ENCODE assay signal across 21 mouse cellular contexts in genomic region chr4:132138640-132139039, GRCm38 (mm10). TPM values are rescaled to one million over a fixed set of nuclear protein-coding genes. Genes with fewer than 3 reads are reported as not detected.
DNase-seq lines count a peak whose midpoint lies in the region; ATAC-seq and TF ChIP-seq lines count a peak whose summit lies in the region.
"Had no signal": no experiment of that assay in that cellular context is flagged by ENCODE, and none has a peak within 500 bp of the region (broad histone marks: within the 10 kb centered on the region; RNA-seq: fewer than 3 reads in every experiment).

No protein-coding gene starts in this region.

- H3K4me2 ChIP-seq in hindbrain, postnatal 0 days (ENCODE audit: low read depth, low read length), result no peak overlapping the region
- H3K4me2 ChIP-seq: forebrain, embryonic 15.5 days; heart, embryonic 13.5 days; hindbrain, embryonic 12.5 days had no signal

- H3K9me3 ChIP-seq in E14TG2a.4 (ENCODE audit: low read length), result no peaks in the 10 kb centered on the region
- H3K9me3 ChIP-seq in hindbrain, postnatal 0 days (ENCODE audit: low read length), result no peaks in the 10 kb centered on the region
- H3K9me3 ChIP-seq: embryonic facial prominence, embryonic 10.5 days; forebrain, embryonic 15.5 days; heart, embryonic 13.5 days; hindbrain, embryonic 12.5 days had no signal

- 95% methylated on average over 2 of the region's 2 CpGs for WGBS in hindbrain, postnatal 0 days

- intact Hi-C loops in gastrocnemius, adult 2 months (cut with DNase I), result no loop called here
- intact Hi-C loops in gastrocnemius, postnatal 14 days (cut with DNase I; ENCODE audit: low total_unique reads), result no loop called here
- intact Hi-C loops in left cerebral cortex, adult 2 months (cut with DNase I), result no loop called here

- no peak overlapping the region for H3K9ac ChIP-seq in hindbrain, postnatal 0 days (replicated peaks; ENCODE audit: low read length)
- H3K9ac ChIP-seq: forebrain, embryonic 15.5 days; heart, embryonic 13.5 days; hindbrain, embryonic 12.5 days had no signal

- H3K4me1 ChIP-seq in E14TG2a.4 (replicated peaks; ENCODE audit: low read depth, low read length), result peaks cover 40% of the 10 kb centered on the region
- no peaks in the 10 kb centered on the region for H3K4me1 ChIP-seq in hindbrain, postnatal 0 days (ENCODE audit: insufficient read depth, low read length)
- H3K4me1 ChIP-seq: forebrain, embryonic 15.5 days; heart, embryonic 13.5 days had no signal

- no peak for DNase-seq in gastrocnemius, adult 2 months
- DNase-seq in gastrocnemius, postnatal 14 days, result no peak
- no peak for DNase-seq in left cerebral cortex, adult 2 months (ENCODE audit: extremely low spot score in 1 of 2, low spot score in 2 of 2)
- no peak for DNase-seq in left cerebral cortex, adult 11 months (ENCODE audit: low spot score)
- DNase-seq in ZHBTc4 (ENCODE audit: low read depth, low spot score), result peak; percentile 68
- DNase-seq in hindbrain, postnatal 0 days (ENCODE audit: low spot score), result no peak
- no peak for DNase-seq in gastrocnemius, postnatal 4 days (ENCODE audit: low spot score in 2 of 2)
- DNase-seq: adrenal gland, postnatal 10 days; cerebellum, adult 11-12 months; cerebellum, adult 9-11 months; cerebellum, postnatal 36 days; gastrocnemius, postnatal 10 days; heart, postnatal 4 days; kidney, adult 2 months had no signal

- no peak overlapping the region for H3K4me3 ChIP-seq in gastrocnemius, adult 2 months
- no peak overlapping the region for H3K4me3 ChIP-seq in left cerebral cortex, adult 2 months
- H3K4me3 ChIP-seq in E14TG2a.4 (replicated peaks; ENCODE audit: low read length), result no peak overlapping the region
- no peak overlapping the region for H3K4me3 ChIP-seq in hindbrain, postnatal 0 days (ENCODE audit: low read length)
- H3K4me3 ChIP-seq: embryonic facial prominence, embryonic 10.5 days; forebrain, embryonic 15.5 days; heart, embryonic 13.5 days; hindbrain, embryonic 12.5 days had no signal

- peak; percentile 30 for TF ChIP-seq CTCF in gastrocnemius, adult 2 months (IDR thresholded peaks at IDR 0.05)
- peak; percentile 25 for TF ChIP-seq CTCF in left cerebral cortex, adult 2 months (IDR thresholded peaks at IDR 0.05)
- TF ChIP-seq CTCF in E14TG2a.4 (conservative IDR thresholded peaks at IDR 0.05; ENCODE audit: low read length), result peak; percentile 94
- no peak for TF ChIP-seq CTCF in hindbrain, postnatal 0 days (IDR thresholded peaks at IDR 0.05; ENCODE audit: low read depth)

- H3K27ac ChIP-seq in gastrocnemius, adult 2 months, result no peak overlapping the region
- H3K27ac ChIP-seq in left cerebral cortex, adult 2 months, result no peak overlapping the region
- H3K27ac ChIP-seq in hindbrain, postnatal 0 days, result no peak overlapping the region
- H3K27ac ChIP-seq: embryonic facial prominence, embryonic 10.5 days; forebrain, embryonic 15.5 days; heart, embryonic 13.5 days; hindbrain, embryonic 12.5 days had no signal

- ATAC-seq in hindbrain, postnatal 0 days, result no peak
- ATAC-seq: forebrain, embryonic 15.5 days; hindbrain, embryonic 16.5 days had no signal

- peaks cover 42% of the 10 kb centered on the region for H3K27me3 ChIP-seq in E14TG2a.4 (ENCODE audit: insufficient read depth, low read length)
- H3K27me3 ChIP-seq in hindbrain, postnatal 0 days (ENCODE audit: insufficient read depth, low read length), result peaks cover 13% of the 10 kb centered on the region

- no peaks in the 10 kb centered on the region for H3K36me3 ChIP-seq in E14TG2a.4 (ENCODE audit: insufficient read depth, low read length)
- no peaks in the 10 kb centered on the region for H3K36me3 ChIP-seq in hindbrain, postnatal 0 days (ENCODE audit: insufficient read depth, low read length)
- H3K36me3 ChIP-seq: embryonic facial prominence, embryonic 10.5 days; forebrain, embryonic 15.5 days; heart, embryonic 13.5 days; hindbrain, embryonic 12.5 days had no signal

RNA-seq across cellular contexts. Expression of gene Oprd1, which starts 5.6 kb away (rescaled TPM):
- not detected for total RNA-seq in gastrocnemius, adult 2 months (2021)
- under 1 TPM in 1 of 2 experiments, not detected in 1; 0.04 TPM for total RNA-seq in gastrocnemius, postnatal 14 days (2021)
- 10 to 100 TPM; 17.9 to 21.1 TPM for total RNA-seq in left cerebral cortex, adult 2 months (2021)
- 3.5 and 6.3 TPM in 2 replicates for total RNA-seq in hindbrain, postnatal 0 days (2014; rRNA removed)
- 0.66 and 0.86 TPM in 2 replicates for polyA plus RNA-seq in hindbrain, postnatal 0 days (2015; fragmentation: Nextera tagmentation; extraction: Ambion mirVana)
- under 1 TPM in 1 of 2 experiments, not detected in 1; 0.16 TPM for total RNA-seq in gastrocnemius, postnatal 4 days (2021)
- total RNA-seq: gastrocnemius, postnatal 10 days; granulocyte monocyte progenitor cell, adult 5-6 weeks had no signal
